Mouse (Mus musculus): ENCODE results near the gene Aff4.

DNA sequence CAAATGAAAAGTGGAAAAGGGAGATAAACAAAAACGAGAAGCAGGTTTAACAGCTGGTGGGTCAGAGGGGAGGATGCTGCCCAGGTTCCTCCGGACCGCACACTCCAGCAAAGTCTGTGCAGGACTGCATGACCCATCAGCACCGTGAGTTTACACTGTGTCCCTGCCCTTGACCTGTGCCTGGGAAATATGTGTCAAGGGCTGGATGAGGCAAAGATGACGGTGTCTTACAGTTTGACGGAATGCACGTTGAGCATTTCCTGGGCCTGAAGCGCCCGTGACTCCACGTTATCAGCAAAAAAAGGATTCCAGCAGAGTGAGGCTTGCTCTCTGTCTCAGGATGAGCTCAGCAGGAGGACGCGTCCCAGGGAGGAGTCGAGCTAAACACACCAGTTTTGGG is 94.9 kb downstream of the Aff4 start:
- no peak for TF ChIP-seq POLR2A (IDR thresholded peaks at IDR 0.05; ENCODE audit: insufficient read depth, low read depth, low read length)
- TF ChIP-seq CTCF (IDR thresholded peaks at IDR 0.05): no peak
- TF ChIP-seq EP300 (IDR thresholded peaks at IDR 0.05; ENCODE audit: insufficient read depth, low read depth, low read length): no peak

Data from heart, adult 2 months (tissue).